Mouse (Mus musculus) MEL (cell line): ENCODE measurements at regions not wholly inside any gene's neighbourhood (a gene's known extent, or its start where the extent isn't known, plus 50 kb on each side); places are given as distances from the start of the nearest gene placed in this dataset.

Experiments
- CHD2 ChIP-seq: IDR thresholded peaks from 2 replicates; pipeline ENCODE4 v1.6.1; 2011; ENCODE audit warnings: low read length, improper control_type of control experiment
- CTCF ChIP-seq, 3 experiments: IDR thresholded peaks in 2 of 3; conservative IDR thresholded peaks in 1 of 3; 2 replicates each; pipeline ENCODE4 v1.5.1; 2011 to 2012; ENCODE audit warnings: low read length in 3 of 3, low read depth in 2 of 3, mild to moderate bottlenecking in 2 of 3, improper control_type of control experiment in 1 of 3, inconsistent platforms in 1 of 3, mixed read lengths in 1 of 3, moderate library complexity in 1 of 3; ENCODE audit not compliant: control insufficient read depth in 1 of 3, insufficient read depth in 1 of 3, poor library complexity in 1 of 3, severe bottlenecking in 1 of 3
- ELF1 ChIP-seq: IDR thresholded peaks from 2 replicates; pipeline ENCODE4 v1.6.1; 2014; ENCODE audit warnings: low read depth, mild to moderate bottlenecking, inconsistent platforms, low read length, improper control_type of control experiment, moderate library complexity
- EP300 ChIP-seq, 2 experiments: IDR thresholded peaks; 2 replicates each; pipeline ENCODE4 v1.6.1; 2011; ENCODE audit warnings: improper control_type of control experiment in 2 of 2, low read length in 2 of 2, low read depth in 1 of 2, mild to moderate bottlenecking in 1 of 2
- GABPA ChIP-seq: IDR thresholded peaks from 2 replicates; pipeline ENCODE4 v1.6.1; 2012; ENCODE audit warnings: low read depth, mild to moderate bottlenecking, inconsistent platforms, low read length, improper control_type of control experiment, moderate library complexity
- GATA1 ChIP-seq: IDR thresholded peaks from 2 replicates; pipeline ENCODE4 v1.6.1; 2011; ENCODE audit warnings: low read depth, low read length, improper control_type of control experiment
- KAT2A ChIP-seq: conservative IDR thresholded peaks from 2 replicates; pipeline ENCODE4 v1.6.1; 2012; ENCODE audit warnings: low read depth, low read length, improper control_type of control experiment, inconsistent platforms
- MAX ChIP-seq: IDR thresholded peaks from 2 replicates; pipeline ENCODE4 v1.6.1; 2011; ENCODE audit warnings: low read length, improper control_type of control experiment
- MEF2A ChIP-seq: IDR thresholded peaks from 2 replicates; pipeline ENCODE4 v1.6.1; 2014; ENCODE audit warnings: low read depth, mild to moderate bottlenecking, inconsistent platforms, low read length, improper control_type of control experiment; ENCODE audit not compliant: poor library complexity, insufficient replicate concordance, severe bottlenecking; ENCODE audit errors: extremely low read depth
- NRF1 ChIP-seq: IDR thresholded peaks from 2 replicates; pipeline ENCODE4 v1.6.1; 2014; ENCODE audit warnings: low read depth, mild to moderate bottlenecking, inconsistent platforms, low read length, improper control_type of control experiment, moderate library complexity; ENCODE audit not compliant: poor library complexity, insufficient read depth, severe bottlenecking
- POLR2AphosphoS5 ChIP-seq: IDR thresholded peaks from 2 replicates; pipeline ENCODE4 v1.6.1; 2012; ENCODE audit warnings: low read depth, borderline replicate concordance, mild to moderate bottlenecking, inconsistent platforms, low read length, moderate library complexity, mixed read lengths
- TAL1 ChIP-seq: IDR thresholded peaks from 2 replicates; pipeline ENCODE4 v1.6.1; 2012; ENCODE audit warnings: mild to moderate bottlenecking, inconsistent platforms, low read length, moderate library complexity, mixed read lengths
- TCF12 ChIP-seq: IDR thresholded peaks from 2 replicates; pipeline ENCODE4 v1.6.1; 2014; ENCODE audit warnings: low read depth, mild to moderate bottlenecking, inconsistent platforms, low read length, improper control_type of control experiment, moderate library complexity

GRCm38 (mm10) chr7:36848279-36848678, 150.4 kb downstream of the Tshz3 start:
- TF ChIP-seq NRF1 (no peak), CTCF (IDR thresholded peaks at IDR 0.05 in 2 of 3, conservative IDR thresholded peaks at IDR 0.05 in 1 of 3; ENCODE audit: control insufficient read depth in 1 of 3, insufficient read depth in 1 of 3, low read depth in 2 of 3, low read length in 3 of 3, poor library complexity in 1 of 3, severe bottlenecking in 1 of 3) (no peak), ELF1 (no peak), MEF2A (no peak), KAT2A (no peak), POLR2AphosphoS5 (no peak), GABPA (no peak), MAX (no peak), CHD2 (no peak), TCF12 (no peak), TAL1 (no peak), EP300 (IDR thresholded peaks at IDR 0.05; ENCODE audit: low read depth in 1 of 2, low read length in 2 of 2) (no peak), GATA1 (no peak)
